Mouse (Mus musculus) CH12.LX (cell line): Measurements from ENCODE around the gene Fgf7.

ENCODE experiments used
- CHD1 ChIP-seq: IDR thresholded peaks from 2 replicates; pipeline ENCODE4 v1.6.1; 2012; ENCODE audit warnings: low read depth, low read length, improper control_type of control experiment, inconsistent platforms
- POLR2A ChIP-seq: IDR thresholded peaks from 2 replicates; pipeline ENCODE4 v1.6.1; 2011; ENCODE audit warnings: low read depth, mild to moderate bottlenecking, improper control_type of control experiment, low read length
- RAD21 ChIP-seq: IDR thresholded peaks from 2 replicates; pipeline ENCODE4 v1.6.1; 2011; ENCODE audit warnings: low read depth, mild to moderate bottlenecking, low read length, improper control_type of control experiment, moderate library complexity
- UBTF ChIP-seq: IDR thresholded peaks from 2 replicates; pipeline ENCODE4 v1.6.1; 2012; ENCODE audit warnings: low read depth, mild to moderate bottlenecking, inconsistent platforms, low read length, improper control_type of control experiment, moderate library complexity
- USF2 ChIP-seq: conservative IDR thresholded peaks from 2 replicates; pipeline ENCODE4 v1.6.1; 2011; ENCODE audit warnings: low read depth, low read length, improper control_type of control experiment

GRCm38 (mm10) chr2:126062876-126063275 lies 28.4 kb downstream of the Fgf7 start:
- no peak for TF ChIP-seq USF2
- no peak for TF ChIP-seq CHD1
- TF ChIP-seq UBTF = no peak
- no peak for TF ChIP-seq RAD21
- TF ChIP-seq POLR2A = no peak
